Mouse (Mus musculus): ENCODE data around the gene Stk10.

Gene Stk10

DNA sequence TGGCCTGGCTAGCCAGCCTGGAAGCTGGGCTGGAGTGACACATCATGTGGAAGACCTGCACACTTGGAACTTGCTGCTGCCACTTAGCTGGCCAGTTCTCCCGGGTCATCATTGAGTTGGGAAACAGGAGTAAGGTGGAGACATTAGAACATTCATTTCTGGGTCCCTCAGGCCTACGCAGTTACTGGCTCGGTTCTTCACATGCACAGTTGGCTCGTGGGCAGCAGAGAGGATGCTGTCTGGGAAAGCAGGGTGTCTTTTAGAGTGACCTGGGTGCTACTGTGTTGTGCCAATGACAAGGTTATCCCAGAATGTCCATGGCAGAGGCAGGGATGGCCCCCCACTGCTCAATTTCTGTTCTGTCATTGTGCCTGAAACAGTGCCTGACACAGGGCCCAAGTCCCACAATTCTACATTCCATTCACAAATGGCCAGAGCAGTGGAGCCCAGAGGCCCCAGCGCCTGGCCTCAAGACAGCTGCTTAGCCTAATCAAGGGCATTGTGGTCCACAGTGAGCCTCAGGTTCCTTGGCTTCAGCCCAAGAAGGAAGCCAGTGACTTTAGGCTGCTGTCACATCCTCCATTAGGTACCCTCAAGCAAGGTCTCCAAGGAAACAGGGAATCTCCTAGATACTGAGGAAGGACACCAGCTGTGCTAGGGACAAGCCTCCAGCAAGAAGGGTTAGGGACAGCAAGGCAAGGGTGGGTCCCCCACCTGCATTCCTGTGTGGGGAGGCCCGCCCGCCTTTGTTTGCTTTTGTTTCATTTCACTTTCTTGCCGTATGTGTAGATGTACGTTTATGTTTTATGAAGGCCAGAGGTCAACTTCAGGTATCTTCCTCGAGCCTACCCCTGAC, 34.1 kb downstream of the Stk10 start:
- DNase-seq (ENCODE audit: low read depth, low spot score), result no peak

- no peak for DNase-seq (ENCODE audit: low read depth, low spot score)
Observed at GRCm38 (mm10) chr11:32568060-32568459, 35.0 kb downstream of the Stk10 start.

- no peak for DNase-seq (ENCODE audit: low read depth, low spot score)
Observed at GRCm38 (mm10) chr11:32568637-32569293, 35.7 kb downstream of the Stk10 start.

GRCm38 (mm10) chr11:32571103-32571502, 38.0 kb downstream of the Stk10 start:
- no peak for DNase-seq (ENCODE audit: low read depth, low spot score)

DNA sequence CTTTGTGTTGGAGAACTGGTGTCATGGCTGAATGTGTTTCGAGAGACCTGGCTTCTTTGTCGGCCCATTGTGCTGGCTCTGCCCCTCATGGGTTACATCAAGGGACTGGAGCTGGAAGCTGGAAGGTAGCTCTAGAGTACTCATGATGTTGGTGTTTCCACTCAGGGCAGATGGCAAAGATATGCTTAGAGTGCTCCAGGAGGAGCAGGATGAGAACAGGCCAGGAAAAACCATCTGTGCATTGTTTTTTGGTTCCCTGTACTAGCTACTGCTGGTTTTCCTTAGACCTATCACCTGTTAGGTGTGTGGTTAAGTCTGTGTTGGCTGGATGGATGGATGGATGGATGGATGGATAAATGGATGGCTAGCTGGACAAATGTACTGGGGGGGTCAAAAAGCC, 40.6 kb downstream of the Stk10 start:
- DNase-seq (ENCODE audit: low read depth, low spot score), result no peak

GRCm38 (mm10) chr11:32575964-32576759, 43.1 kb downstream of the Stk10 start:
- DNase-seq (ENCODE audit: low read depth, low spot score), result no peak

- DNase-seq (ENCODE audit: low read depth, low spot score), result no peak
Observed at GRCm38 (mm10) chr11:32576760-32577050, 43.6 kb downstream of the Stk10 start.

DNA sequence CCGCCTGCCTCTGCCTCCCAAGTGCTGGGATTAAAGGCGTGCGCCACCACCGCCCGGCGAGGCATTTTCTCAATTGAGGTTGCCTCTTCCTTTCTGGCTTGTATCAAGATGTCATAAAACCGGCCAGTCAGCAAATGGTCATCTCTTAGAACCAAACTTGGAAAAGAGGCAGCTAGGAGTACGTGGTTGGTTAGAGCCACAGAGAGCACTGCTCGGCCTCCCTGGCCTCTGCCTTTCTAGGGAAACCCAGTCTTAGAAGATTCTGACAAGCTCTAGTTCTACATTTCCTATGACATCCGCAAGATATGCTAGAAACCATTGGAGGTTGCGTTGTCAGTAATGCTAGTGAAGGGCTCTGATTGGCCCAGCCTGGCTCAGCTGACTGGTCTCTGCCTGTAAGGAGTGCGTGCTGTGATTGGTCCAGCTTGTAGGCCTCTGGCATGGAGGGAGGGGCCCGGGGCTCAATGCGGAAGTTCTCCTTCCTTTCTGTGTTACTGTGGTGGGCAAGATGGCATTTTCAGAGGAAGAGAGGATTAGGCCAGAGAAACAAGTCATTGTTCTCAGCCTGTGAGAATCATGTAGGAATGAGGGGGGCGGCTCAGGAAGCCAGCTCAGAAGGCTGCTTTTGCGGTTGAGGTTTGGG, 47.3 kb downstream of the Stk10 start:
- DNase-seq (ENCODE audit: low read depth, low spot score), result no peak

DNA sequence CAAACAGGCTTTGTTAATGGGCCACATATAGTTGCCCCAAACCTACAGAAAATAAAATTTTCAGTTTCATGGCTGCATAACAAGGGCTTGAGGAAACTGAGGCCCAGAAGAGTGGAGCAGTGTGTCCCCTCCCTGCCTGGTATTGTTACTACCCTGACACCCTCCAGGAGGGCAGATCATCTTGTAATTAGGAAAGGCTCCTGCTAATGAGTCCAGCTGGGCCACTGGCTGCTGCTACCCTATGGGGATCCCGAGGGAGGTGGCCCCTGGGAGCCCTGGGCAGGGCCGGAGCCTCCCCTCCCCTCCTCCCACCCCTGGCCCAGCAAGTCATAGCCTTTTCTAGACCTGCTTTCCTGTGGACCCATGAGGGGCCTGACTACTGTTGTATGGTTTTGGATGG, 47.9 kb downstream of the Stk10 start:
- no peak for DNase-seq (ENCODE audit: low read depth, low spot score)

GRCm38 (mm10) chr11:32582813-32583212, 49.7 kb downstream of the Stk10 start:
- no peak for DNase-seq (ENCODE audit: low read depth, low spot score)

- no peak for DNase-seq (ENCODE audit: low read depth, low spot score)
Observed at GRCm38 (mm10) chr11:32585996-32586395, 52.9 kb downstream of the Stk10 start.

DNA sequence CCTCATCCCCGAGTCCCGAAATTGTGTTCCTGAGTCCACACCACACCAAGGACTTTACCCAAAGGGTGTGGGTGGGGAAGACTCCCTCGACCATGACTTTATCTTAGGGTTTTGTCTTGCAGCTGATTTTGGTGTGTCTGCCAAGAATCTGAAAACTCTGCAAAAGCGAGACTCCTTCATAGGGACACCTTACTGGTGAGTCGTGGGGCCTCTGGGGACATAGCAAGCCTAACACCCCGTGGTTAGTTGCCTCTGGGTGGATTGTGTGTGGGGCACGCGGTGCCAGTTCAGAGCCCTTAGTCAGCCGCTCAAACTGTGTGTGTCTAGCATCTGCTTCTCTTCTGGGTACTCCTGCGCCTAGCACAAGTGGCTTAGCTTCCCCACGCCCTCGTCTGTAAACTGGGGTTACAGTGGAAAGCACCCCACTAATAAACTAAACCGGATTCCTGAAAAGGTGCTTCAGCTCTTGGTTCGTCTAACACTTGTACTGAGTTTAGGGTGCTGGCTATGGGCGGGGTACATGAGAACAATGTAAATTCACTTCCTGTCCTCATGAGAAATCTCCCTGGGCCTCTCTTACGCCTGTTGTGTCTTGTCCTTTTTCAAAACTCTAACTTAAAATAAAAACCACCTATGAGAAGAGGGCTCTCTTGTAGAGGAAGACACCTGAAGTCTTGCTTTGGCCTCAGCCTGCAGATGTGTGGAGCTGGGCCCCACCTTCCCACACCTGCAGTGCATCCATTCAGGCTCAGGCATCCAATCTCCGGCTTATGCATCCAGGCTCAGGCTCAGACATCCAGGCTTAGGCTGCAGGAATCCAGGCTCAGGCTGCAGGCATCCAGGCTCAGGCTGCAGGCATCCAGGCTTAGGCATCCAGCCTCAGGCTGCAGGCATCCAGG, 54.3 kb downstream of the Stk10 start:
- DNase-seq (ENCODE audit: low read depth, low spot score), result no peak

DNA sequence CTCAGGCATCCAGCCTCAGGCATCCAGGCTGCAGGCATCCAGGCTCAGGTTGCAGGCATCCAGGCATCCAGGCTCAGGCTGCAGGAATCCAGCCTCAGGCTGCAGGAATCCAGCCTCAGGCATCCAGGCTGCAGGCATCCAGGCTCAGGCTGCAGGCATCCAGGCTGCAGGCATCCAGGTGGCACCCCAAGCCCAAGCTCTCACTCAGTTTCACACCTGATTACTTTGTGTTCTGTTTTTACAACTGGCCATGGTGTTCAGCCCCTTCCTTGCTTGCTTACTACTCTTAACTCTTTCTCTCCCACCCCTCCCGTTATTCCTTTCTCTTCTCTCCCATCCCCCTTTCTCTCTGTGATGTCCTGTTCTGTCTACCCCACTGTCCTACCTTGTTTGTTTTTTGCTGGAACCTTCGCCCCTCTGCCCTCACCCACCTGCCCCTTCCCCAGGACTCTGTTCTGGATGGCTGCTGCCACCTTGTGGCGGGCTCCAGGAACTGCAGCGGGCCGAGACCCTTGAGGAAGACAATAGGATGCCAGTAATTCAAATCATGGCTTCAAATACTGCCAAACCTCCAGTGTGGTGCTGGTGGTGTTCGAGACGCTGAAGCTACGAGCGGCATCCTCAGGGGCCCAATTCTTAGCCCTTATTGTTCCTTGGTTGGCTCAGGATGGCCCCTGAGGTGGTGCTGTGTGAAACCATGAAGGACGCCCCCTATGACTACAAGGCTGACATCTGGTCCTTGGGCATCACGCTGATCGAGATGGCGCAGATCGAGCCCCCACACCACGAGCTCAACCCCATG, 55.2 kb downstream of the Stk10 start:
- peak; percentile 87 for DNase-seq (ENCODE audit: low read depth, low spot score)

DNA sequence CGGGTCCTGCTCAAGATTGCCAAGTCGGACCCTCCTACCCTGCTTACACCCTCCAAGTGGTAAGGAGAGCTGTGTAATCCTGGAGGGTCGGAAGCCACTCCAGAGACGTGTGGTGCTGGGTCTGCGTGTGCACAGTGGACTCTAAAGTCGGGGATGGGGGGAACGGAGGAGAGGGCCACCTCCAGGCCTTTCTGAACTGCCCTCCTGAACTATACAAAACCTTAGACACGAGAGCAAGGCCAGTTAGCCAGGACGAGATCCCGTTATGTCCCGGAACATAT, 55.7 kb downstream of the Stk10 start:
- DNase-seq (ENCODE audit: low read depth, low spot score), result no peak

GRCm38 (mm10) chr11:32589201-32589600, 56.1 kb downstream of the Stk10 start:
- no peak for DNase-seq (ENCODE audit: low read depth, low spot score)

GRCm38 (mm10) chr11:32589791-32590190, 56.7 kb downstream of the Stk10 start:
- DNase-seq (ENCODE audit: low read depth, low spot score), result no peak

- no peak for DNase-seq (ENCODE audit: low read depth, low spot score)
Observed at GRCm38 (mm10) chr11:32590205-32590604, 57.1 kb downstream of the Stk10 start.

DNA sequence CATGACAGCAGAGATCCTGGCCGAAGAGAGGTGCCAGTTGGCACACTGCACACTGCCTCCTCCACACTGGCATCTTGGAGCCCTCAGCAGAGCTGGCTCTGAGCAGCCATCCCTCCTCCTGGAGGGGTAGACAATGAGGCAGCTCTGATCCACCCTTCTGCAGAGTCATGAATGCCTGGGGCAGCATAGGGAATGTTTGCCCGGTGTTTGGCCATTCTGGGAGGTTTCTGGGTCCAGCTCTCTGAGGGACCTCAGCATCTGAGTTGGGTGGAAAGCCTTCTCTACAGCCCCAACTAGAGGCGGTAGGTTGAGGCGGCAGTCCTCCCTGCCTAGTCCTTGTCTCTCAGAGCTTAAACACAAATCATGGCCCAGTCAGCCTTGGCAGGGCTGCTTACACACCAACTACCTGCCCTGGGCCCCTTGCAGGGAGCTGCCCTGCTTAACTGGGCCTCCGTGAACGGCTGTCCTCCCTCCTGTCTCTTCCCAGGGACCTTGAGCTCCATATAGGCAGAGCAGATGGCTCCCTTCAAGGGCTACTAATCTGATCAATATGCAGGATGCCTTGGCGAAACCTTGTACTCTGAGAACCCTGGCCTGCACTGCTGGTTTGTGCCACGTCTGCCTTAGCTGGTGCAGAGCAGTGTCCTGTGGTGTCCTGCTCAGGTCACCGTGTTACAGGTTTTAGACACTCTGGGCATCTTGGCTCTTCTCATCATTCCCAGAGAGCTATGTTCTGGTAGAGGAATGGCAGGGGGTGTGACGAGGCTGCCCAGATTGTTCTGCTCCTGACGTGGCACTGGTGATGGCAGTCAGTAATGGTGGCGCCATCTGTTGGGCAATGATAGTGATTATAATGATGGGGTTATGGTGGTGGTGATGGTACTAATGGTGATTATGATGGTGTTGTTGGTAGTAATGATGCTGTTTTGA, 59.1 kb downstream of the Stk10 start:
- no peak for DNase-seq (ENCODE audit: low read depth, low spot score)

DNA sequence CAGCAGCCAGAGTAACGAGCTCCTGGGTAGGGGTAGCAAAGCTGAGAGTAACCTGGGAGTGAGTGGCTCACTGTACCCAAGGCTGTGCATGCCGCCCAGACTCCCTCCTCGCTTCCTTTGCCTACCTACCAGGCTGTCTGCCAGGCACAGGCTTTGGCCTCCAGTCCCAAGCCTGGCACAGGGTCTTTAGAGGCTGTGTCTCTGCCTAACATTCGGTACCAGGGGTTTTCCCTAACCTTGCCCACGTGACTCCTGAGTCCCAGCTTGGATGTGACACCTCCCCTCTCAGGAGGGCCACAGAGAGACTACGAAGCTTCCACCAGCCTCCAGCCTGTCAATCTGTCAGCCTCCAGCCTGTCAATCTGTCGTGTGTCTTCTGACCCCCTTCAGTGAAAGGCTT, 60.0 kb downstream of the Stk10 start:
- DNase-seq (ENCODE audit: low read depth, low spot score), result no peak

Data from mesoderm, embryonic 11.5 days (tissue).